Mouse (Mus musculus) midbrain, embryonic 12.5 days (tissue): ENCODE results near the gene Tnp1. TPM values are rescaled to one million over a fixed set of nuclear protein-coding genes. Genes with fewer than 3 reads are reported as not detected.

Experiments used
- ATAC-seq: fragments of 200-750 bp; cut with Nextera tagmentation; 2 replicates; pipeline ENCODE4 v1.8.0; 2017; ENCODE audit warnings: low read depth, moderate TSS enrichment, moderate library complexity; ENCODE audit not compliant: low FRiP score
- H3K27ac ChIP-seq: fragments of 300-500 bp; sonication (generic); replicated peaks from 2 replicates; pipeline ENCODE4 v1.5.1; 2016; ENCODE audit warnings: mild to moderate bottlenecking
- H3K27me3 ChIP-seq: fragments of 300-500 bp; sonication (generic); 2 replicates; pipeline ENCODE4 v1.6.1; 2016; ENCODE audit warnings: mild to moderate bottlenecking
- H3K36me3 ChIP-seq: fragments of 300-500 bp; sonication (generic); 2 replicates; pipeline ENCODE4 v1.6.1; 2016
- H3K4me1 ChIP-seq: fragments of 300-500 bp; sonication (generic); 2 replicates; pipeline ENCODE4 v1.6.1; 2016
- H3K4me2 ChIP-seq: fragments of 300-500 bp; sonication (generic); replicated peaks from 2 replicates; pipeline ENCODE4 v1.6.1; 2016; ENCODE audit warnings: mild to moderate bottlenecking, moderate library complexity
- H3K4me3 ChIP-seq: fragments of 300-500 bp; sonication (generic); 2 replicates; pipeline ENCODE4 v1.5.1; 2016; ENCODE audit warnings: mild to moderate bottlenecking
- H3K9ac ChIP-seq: fragments of 300-500 bp; sonication (generic); replicated peaks from 2 replicates; pipeline ENCODE4 v1.6.1; 2016; ENCODE audit warnings: mild to moderate bottlenecking, moderate library complexity
- H3K9me3 ChIP-seq: fragments of 300-500 bp; sonication (generic); 2 replicates; pipeline ENCODE4 v1.6.1; 2016; ENCODE audit warnings: mild to moderate bottlenecking
- WGBS: fragments of 180-500 bp; shearing (Covaris S2); methylation state at CpG from one replicate; pipeline ENCODE4 v1.1.7; 2016; 5-methylcytosine and 5-hydroxymethylcytosine counted together
- polyA plus RNA-seq: library from polyadenylated mRNA; unstranded; fragments of >200 nt; fragmentation: Nextera tagmentation; extraction: Ambion mirVana; gene quantifications from 2 replicates; pipeline ENCODE4 v1.2.1, GENCODE M21; 2016

Gene Tnp1
- polyA plus RNA-seq, 1 experiment from 2014 or later, result not detected

- WGBS, result 87% methylated on average over 3 of the region's 3 CpGs
- H3K4me3 ChIP-seq, result no peak overlapping the region
- no peaks in the 10 kb centered on the region for H3K9me3 ChIP-seq
- H3K27me3 ChIP-seq, result no peaks in the 10 kb centered on the region
- no peak overlapping the region for H3K27ac ChIP-seq
- H3K4me2 ChIP-seq, result no peak overlapping the region
- no peak overlapping the region for H3K9ac ChIP-seq
- no peak for ATAC-seq
- H3K4me1 ChIP-seq, result peaks cover under 1% of the 10 kb centered on the region
- H3K36me3 ChIP-seq, result no peaks in the 10 kb centered on the region
Observed at GRCm38 (mm10) chr1:73040691-73041425, 25.1 kb upstream of the Tnp1 start.

GRCm38 (mm10) chr1:73038532-73038931, 22.8 kb upstream of the Tnp1 start:
- H3K4me1 ChIP-seq, result no peaks in the 10 kb centered on the region
- no peaks in the 10 kb centered on the region for H3K36me3 ChIP-seq
- H3K9ac ChIP-seq, result no peak overlapping the region
- ATAC-seq, result no peak
- H3K4me3 ChIP-seq, result no peak overlapping the region
- H3K4me2 ChIP-seq, result no peak overlapping the region
- 70% methylated on average over 3 of the region's 3 CpGs for WGBS
- no peaks in the 10 kb centered on the region for H3K9me3 ChIP-seq
- no peaks in the 10 kb centered on the region for H3K27me3 ChIP-seq
- no peak overlapping the region for H3K27ac ChIP-seq

GRCm38 (mm10) chr1:73036536-73036935, 20.8 kb upstream of the Tnp1 start:
- Histone ChIP-seq H3K9ac (no peak overlapping the region), H3K9me3 (no peaks in the 10 kb centered on the region), H3K4me3 (no peak overlapping the region), H3K4me2 (no peak overlapping the region), H3K27ac (no peak overlapping the region), H3K4me1 (no peaks in the 10 kb centered on the region), H3K36me3 (no peaks in the 10 kb centered on the region), H3K27me3 (no peaks in the 10 kb centered on the region)
- ATAC-seq, result no peak
- WGBS, result 42% methylated on average over 3 of the region's 3 CpGs

GRCm38 (mm10) chr1:73035726-73036125, 20.0 kb upstream of the Tnp1 start:
- no peak overlapping the region for H3K4me2 ChIP-seq
- H3K27ac ChIP-seq, result no peak overlapping the region
- H3K9me3 ChIP-seq, result no peaks in the 10 kb centered on the region
- H3K4me3 ChIP-seq, result no peak overlapping the region
- 82% methylated on average over 3 of the region's 3 CpGs for WGBS
- ATAC-seq, result no peak
- no peaks in the 10 kb centered on the region for H3K27me3 ChIP-seq
- no peak overlapping the region for H3K9ac ChIP-seq
- H3K4me1 ChIP-seq, result no peaks in the 10 kb centered on the region
- H3K36me3 ChIP-seq, result no peaks in the 10 kb centered on the region

GRCm38 (mm10) chr1:73032491-73032890, 16.8 kb upstream of the Tnp1 start:
- Histone ChIP-seq H3K4me2 (no peak overlapping the region), H3K27ac (no peak overlapping the region), H3K9ac (no peak overlapping the region), H3K4me3 (no peak overlapping the region), H3K4me1 (no peaks in the 10 kb centered on the region), H3K27me3 (no peaks in the 10 kb centered on the region), H3K36me3 (no peaks in the 10 kb centered on the region), H3K9me3 (no peaks in the 10 kb centered on the region)
- WGBS, result 86% methylated on average over 5 of the region's 5 CpGs
- ATAC-seq, result no peak

- Histone ChIP-seq H3K9ac (no peak overlapping the region), H3K27ac (no peak overlapping the region), H3K36me3 (no peaks in the 10 kb centered on the region), H3K9me3 (no peaks in the 10 kb centered on the region), H3K4me1 (no peaks in the 10 kb centered on the region), H3K4me3 (no peak overlapping the region), H3K27me3 (no peaks in the 10 kb centered on the region), H3K4me2 (no peak overlapping the region)
- WGBS, result 92% methylated on average over 6 of the region's 6 CpGs
- ATAC-seq, result no peak
Observed at GRCm38 (mm10) chr1:73028741-73029140, 13.0 kb upstream of the Tnp1 start.

GRCm38 (mm10) chr1:73027381-73027780, 11.7 kb upstream of the Tnp1 start:
- Histone ChIP-seq H3K9me3 (no peaks in the 10 kb centered on the region), H3K27me3 (no peaks in the 10 kb centered on the region), H3K27ac (no peak overlapping the region), H3K4me2 (no peak overlapping the region), H3K9ac (no peak overlapping the region), H3K36me3 (no peaks in the 10 kb centered on the region), H3K4me3 (no peak overlapping the region), H3K4me1 (no peaks in the 10 kb centered on the region)
- 72% methylated on average over 4 of the region's 4 CpGs for WGBS
- ATAC-seq, result no peak

GRCm38 (mm10) chr1:73026786-73027299, 11.1 kb upstream of the Tnp1 start:
- Histone ChIP-seq H3K27ac (no peak overlapping the region), H3K27me3 (no peaks in the 10 kb centered on the region), H3K4me1 (no peaks in the 10 kb centered on the region), H3K4me2 (no peak overlapping the region), H3K4me3 (no peak overlapping the region), H3K9me3 (no peaks in the 10 kb centered on the region), H3K36me3 (no peaks in the 10 kb centered on the region), H3K9ac (no peak overlapping the region)
- ATAC-seq, result no peak
- WGBS, result 73% methylated on average over 5 of the region's 5 CpGs

GRCm38 (mm10) chr1:73026157-73026556, 10.4 kb upstream of the Tnp1 start:
- Histone ChIP-seq H3K9me3 (no peaks in the 10 kb centered on the region), H3K4me3 (no peak overlapping the region), H3K9ac (no peak overlapping the region), H3K27ac (no peak overlapping the region), H3K4me2 (no peak overlapping the region), H3K27me3 (no peaks in the 10 kb centered on the region), H3K36me3 (no peaks in the 10 kb centered on the region), H3K4me1 (no peaks in the 10 kb centered on the region)
- no peak for ATAC-seq
- 96% methylated on average over 3 of the region's 3 CpGs for WGBS

- no peak for ATAC-seq
- Histone ChIP-seq H3K36me3 (no peaks in the 10 kb centered on the region), H3K4me1 (no peaks in the 10 kb centered on the region), H3K27me3 (no peaks in the 10 kb centered on the region), H3K27ac (no peak overlapping the region), H3K9me3 (no peaks in the 10 kb centered on the region), H3K9ac (no peak overlapping the region), H3K4me2 (no peak overlapping the region), H3K4me3 (no peak overlapping the region)
- 100% methylated on average over 1 of the region's 1 CpGs for WGBS
Observed at GRCm38 (mm10) chr1:73006847-73007246, 8.9 kb downstream of the Tnp1 start.

- no peak for ATAC-seq
- Histone ChIP-seq H3K27ac (no peak overlapping the region), H3K4me2 (no peak overlapping the region), H3K36me3 (no peaks in the 10 kb centered on the region), H3K4me3 (no peak overlapping the region), H3K4me1 (no peaks in the 10 kb centered on the region), H3K9ac (no peak overlapping the region), H3K9me3 (no peaks in the 10 kb centered on the region), H3K27me3 (no peaks in the 10 kb centered on the region)
- WGBS, result 93% methylated on average over 2 of the region's 2 CpGs
Observed at GRCm38 (mm10) chr1:73004890-73005289, 10.8 kb downstream of the Tnp1 start.

GRCm38 (mm10) chr1:73002637-73003036, 13.1 kb downstream of the Tnp1 start:
- no peak overlapping the region for H3K4me2 ChIP-seq

GRCm38 (mm10) chr1:73001961-73002360, 13.7 kb downstream of the Tnp1 start:
- H3K36me3 ChIP-seq, result no peaks in the 10 kb centered on the region
- ATAC-seq, result no peak
- H3K4me1 ChIP-seq, result no peaks in the 10 kb centered on the region
- WGBS, result 86% methylated on average over 5 of the region's 5 CpGs
- H3K4me3 ChIP-seq, result no peak overlapping the region
- H3K27ac ChIP-seq, result no peak overlapping the region
- no peaks in the 10 kb centered on the region for H3K27me3 ChIP-seq
- H3K9me3 ChIP-seq, result no peaks in the 10 kb centered on the region
- H3K4me2 ChIP-seq, result no peak overlapping the region
- no peak overlapping the region for H3K9ac ChIP-seq

More at GRCm38 (mm10) chr1:73002637-73003036, 13.1 kb downstream of the Tnp1 start:
- H3K27me3 ChIP-seq, result no peaks in the 10 kb centered on the region
- H3K9ac ChIP-seq, result no peak overlapping the region
- H3K36me3 ChIP-seq, result no peaks in the 10 kb centered on the region
- no peak overlapping the region for H3K4me3 ChIP-seq
- WGBS, result 79% methylated on average over 5 of the region's 5 CpGs
- no peak overlapping the region for H3K27ac ChIP-seq
- no peaks in the 10 kb centered on the region for H3K9me3 ChIP-seq
- ATAC-seq, result no peak
- H3K4me1 ChIP-seq, result no peaks in the 10 kb centered on the region
